Mouse (Mus musculus) layer of hippocampus, adult 8-10 months (tissue): Measurements from ENCODE around the gene Slc25a34. TPM values are rescaled to one million over a fixed set of nuclear protein-coding genes. Genes with fewer than 3 reads are reported as not detected.

Source experiments
- DNase-seq, 2 experiments: peaks; one replicate each; pipeline ENCODE4 v3.0.0; 2022; ENCODE audit warnings: low spot score in 2 of 2
- total RNA-seq, 4 experiments: library from RNA; stranded (reverse); gene quantifications; 2 replicates each; pipeline ENCODE4 v1.2.4; 2022

Slc25a34 gene
- total RNA-seq, 4 experiments from 2014 or later, result 2.9 to 4.5 (median 3.8) TPM

GRCm38 (mm10) chr4:141643118-141643855 lies 19.7 kb upstream of the Slc25a34 start:
- DNase-seq, result peak; percentile 55 to 61

GRCm38 (mm10) chr4:141641961-141642811 lies 18.6 kb upstream of the Slc25a34 start:
- DNase-seq, result no peak

- DNase-seq, result no peak
Observed at GRCm38 (mm10) chr4:141641353-141641771, 17.7 kb upstream of the Slc25a34 start.

DNA sequence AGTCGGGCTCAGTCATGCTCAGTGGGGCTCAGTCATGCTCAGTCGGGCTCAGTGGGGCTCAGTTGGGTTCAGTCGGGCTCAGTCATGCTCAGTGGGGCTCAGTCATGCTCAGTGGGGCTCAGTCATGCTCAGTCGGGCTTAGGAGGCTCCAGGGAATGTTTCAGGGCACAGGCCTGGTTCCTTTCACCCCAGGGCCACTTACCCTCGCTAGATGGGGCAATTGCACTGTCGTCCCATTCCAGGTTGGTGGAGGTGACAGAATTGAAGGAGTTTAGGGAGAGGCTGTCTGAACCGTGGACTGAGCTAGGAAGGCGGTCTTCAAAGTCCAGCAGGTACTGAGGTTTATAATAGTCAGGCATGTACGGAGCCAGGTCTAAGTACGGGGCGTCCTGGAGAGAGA lies 15.9 kb upstream of the Slc25a34 start:
- no peak for DNase-seq

- DNase-seq, result no peak
Observed at GRCm38 (mm10) chr4:141636693-141637092, 13.1 kb upstream of the Slc25a34 start.

DNA sequence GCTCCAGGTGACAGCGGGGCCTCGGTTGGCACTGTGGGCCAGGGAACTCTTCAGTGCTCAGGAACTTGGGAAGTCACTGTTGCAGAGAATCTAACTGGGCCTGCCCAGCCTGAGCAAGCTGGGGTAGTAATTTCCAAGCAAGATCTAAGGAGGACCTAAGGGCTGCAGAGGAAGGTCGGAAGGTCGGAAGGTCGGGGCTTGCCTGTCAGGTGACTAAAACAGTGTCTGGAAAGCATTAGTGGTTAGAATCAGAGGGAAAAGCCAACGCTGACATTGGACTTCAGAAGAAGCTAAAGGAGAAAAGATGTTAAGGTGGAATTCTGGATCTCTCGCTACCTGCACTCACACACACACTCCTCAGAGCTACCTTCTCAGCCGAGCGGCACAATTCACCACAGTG lies 12.4 kb upstream of the Slc25a34 start:
- no peak for DNase-seq

DNA sequence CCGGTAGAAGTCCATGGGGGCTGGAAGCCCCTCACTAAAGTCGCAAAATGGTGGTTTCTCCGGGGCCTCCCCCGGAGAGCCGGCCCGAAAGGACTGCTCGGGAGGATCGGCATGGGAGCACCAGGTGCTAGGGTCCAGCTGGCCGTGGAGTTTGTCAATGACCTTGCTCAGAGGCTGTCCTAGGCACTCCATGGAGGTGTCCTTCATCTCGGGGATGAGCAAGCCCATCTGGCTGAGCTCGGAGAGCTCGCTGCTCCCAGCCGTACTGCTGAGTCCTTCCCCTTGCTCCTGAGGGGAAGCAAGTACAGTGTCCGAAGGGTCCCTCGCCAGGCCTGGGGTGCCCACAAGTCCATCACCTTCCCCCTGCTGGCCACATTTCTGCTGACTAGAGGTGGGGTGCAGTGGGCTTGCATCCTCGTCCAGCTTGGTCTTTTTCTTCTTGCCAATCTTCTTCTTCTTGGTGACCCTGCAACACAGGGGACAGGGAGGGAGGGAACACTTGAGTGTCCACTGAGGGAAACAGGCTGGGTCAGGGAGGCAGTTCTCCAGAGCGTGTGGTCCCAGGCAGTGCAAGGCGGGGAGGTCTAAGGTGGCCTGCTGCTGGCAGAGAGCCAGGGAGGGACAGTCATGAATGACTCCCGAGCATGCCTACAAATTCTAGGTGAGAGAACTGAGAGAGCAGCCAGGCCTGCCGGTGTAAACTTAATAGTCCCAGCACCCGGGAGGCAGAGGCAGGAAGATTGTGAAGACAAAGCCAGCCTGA lies 8.7 kb upstream of the Slc25a34 start:
- DNase-seq, result no peak

DNA sequence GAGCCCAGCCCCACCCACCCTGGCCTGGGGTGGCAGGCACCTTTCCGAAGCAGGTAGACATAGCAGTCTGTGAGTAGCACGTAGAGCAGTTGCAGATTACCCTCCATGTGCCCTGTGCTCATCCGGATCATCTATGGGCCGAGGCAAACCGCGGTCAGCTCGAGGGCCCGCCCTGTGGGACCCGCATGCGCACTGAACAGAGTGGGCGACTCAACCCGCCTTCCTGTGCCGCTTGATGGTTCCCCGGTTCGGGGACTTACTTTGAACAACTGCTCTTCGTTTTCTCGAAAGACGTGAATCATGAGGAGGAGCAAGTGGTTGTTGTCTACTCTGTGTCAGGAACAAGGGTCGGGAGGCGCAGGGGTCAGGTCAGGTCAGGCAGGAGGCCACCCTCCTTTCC lies 7.6 kb upstream of the Slc25a34 start:
- no peak for DNase-seq

DNA sequence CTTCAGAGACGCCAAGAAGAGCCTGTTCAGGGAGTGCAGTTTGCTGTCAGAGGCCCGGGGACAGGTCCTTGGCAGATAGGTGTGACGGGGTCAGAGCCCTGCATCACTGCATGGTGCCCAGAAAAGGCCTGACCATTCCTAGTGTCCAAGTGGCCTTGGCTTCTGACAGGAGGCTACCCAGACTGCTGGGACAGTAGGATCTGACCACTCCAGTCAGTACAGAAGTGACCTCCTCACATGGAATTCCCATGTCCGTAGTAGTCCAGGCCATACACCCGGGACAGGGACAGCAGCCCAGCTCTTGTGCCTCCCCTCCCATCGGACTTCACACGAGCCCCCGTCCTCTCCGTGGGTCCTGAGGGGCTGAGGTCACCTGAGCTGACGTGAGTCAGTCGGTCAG lies 6.4 kb upstream of the Slc25a34 start:
- DNase-seq, result no peak

DNA sequence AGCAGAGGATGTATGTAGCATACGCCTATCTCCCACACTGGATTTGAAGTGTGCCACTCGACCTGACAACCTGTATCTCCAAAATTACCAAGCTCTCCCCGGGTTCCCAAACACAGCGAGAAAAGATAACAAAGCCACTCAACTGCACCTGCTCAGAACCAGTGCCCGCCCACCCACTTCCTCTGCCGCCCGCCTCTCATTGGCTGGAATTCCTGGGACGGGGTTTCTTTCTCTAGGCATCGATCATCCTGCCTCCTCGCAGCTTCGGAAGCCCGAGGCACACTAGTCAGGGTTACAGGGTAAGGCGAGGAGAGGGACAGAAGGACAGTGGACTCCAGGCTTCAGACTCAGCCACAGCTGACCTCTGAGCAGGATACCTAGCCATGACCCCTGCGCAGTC lies 5.0 kb upstream of the Slc25a34 start:
- DNase-seq, result no peak

DNA sequence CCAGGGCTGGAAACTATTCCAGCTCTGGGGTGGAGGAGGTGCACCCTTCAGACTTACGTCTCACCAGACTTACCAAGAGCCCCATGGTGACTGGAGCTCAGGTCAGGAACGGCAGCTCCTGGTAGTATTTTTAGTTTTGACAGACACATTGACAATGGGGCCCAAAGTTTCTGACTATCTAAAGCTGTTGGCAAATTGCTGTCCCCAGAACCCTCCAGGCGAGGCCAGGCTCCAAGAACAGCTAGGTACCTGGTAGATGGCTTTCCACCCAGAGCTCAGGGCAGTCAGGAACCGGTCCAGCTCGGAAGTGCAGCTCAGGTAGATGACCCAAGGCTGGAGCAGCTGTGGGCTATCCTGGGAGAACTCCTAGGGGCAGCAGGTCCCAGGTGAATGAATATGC lies 3.9 kb upstream of the Slc25a34 start:
- no peak for DNase-seq

DNA sequence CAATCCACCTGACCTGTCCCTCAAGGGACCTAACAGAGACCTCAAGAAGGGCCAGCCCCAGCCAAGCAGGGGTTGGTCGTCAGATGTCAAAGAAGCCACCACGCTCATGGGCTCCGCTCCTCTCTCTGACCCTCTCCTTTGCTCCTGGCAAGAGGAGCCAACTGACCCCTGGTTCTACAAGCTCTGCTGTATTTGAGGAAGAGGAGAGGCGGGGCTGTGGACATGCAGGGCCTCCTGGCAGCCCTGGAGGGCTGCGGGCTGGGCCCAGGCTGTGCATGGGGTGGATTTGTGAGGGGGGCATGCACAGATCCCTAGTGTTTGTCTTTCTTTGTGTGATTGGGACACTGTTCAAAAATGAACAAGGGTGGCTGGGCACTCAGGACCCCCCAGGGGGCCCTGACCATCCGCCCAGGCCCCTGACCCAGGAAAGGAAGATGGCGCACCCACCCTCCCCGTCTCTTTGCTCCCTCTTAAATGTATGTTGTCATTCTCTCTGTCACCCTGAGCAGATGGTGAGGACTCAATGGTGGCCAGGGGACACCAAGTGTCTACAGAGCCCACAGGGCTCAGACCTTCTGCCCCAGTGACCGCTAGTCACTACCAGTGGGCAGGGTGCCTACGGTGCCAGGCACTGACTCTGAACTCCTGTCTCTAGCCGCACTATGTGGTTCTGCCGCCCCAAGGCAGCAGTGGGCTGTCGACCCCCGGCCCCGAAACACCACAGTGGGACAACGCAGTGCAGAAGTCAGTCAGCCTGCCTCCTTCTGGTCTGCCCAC lies 2.3 kb upstream of the Slc25a34 start:
- no peak for DNase-seq

DNA sequence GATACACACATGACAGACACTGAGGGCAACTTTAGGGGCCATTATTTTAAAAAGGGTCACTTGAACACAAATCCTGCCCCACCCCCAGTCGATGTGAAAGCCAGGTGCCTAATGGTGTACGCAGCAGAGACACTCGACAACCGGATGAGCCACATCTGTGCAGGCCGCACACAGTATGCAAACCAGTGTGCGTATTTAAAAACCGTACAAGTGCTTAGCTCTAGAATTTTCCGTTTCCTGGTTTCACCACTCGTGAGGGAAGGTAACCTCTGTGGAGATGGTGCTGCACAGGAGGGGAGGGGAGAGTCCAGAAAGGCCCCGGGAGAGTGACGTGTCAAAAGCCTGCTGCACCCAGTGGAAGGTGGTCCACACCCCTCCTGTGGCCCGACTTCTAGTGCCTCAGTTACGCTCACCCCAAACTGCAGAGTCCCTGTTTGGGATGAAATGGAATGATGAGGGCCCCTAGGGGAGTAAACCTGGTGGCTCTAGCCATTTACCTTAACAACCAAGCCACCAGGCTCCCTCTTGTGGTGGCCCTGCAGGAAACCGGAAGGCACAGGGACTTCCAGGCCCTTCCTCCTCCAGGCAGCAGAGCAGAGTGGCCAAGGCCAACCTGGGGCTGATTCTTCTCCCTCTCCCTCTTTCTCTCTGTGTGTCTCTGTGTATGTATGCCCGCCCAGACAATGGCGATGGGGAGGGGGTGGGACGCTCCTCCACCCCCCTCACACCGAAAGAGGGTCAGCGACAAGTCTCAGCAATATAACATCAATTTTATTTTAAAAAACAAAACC lies 1.6 kb upstream of the Slc25a34 start:
- no peak for DNase-seq

GRCm38 (mm10) chr4:141624134-141624533 lies 513 bp upstream of the Slc25a34 start:
- no peak for DNase-seq

DNA sequence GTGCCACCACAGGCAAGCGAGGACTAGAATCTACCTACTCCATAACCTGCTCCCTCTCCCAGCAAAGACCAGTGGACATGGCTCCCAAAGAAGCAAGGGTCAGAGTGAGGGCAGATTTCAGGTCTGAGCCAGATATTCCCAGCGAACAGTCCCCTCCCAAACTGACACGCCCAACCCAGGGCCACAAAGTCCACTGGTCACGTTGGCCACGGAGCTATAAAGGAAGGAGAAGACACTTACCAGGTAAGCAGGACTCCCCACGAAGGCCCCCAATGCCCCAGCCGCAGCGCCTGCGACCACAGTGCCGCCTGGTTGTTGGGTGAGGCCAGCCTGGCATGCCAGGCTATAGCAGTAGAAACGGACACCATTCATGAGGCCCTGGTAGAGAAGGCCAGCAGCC lies 584 bp downstream of the Slc25a34 start:
- DNase-seq, result no peak

DNA sequence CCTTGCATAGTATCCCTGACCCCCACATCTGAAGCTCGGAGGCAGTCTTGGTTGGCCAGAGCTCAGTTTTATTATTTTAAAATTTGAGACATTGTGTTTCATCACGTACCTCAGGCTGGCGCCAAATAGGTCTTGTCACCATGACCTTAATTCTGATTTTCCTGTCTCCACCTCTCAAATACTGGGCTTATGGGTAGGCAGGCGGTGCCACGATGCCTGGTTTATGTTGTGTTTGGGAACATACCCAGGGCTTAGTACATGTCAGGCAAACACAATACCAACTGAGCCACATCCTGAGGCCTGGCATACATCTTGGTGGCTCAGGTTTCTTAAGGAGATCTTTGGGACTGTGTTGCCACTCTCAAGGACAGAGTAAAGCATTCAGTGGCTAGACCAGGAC lies 1.0 kb downstream of the Slc25a34 start:
- DNase-seq, result no peak

DNA sequence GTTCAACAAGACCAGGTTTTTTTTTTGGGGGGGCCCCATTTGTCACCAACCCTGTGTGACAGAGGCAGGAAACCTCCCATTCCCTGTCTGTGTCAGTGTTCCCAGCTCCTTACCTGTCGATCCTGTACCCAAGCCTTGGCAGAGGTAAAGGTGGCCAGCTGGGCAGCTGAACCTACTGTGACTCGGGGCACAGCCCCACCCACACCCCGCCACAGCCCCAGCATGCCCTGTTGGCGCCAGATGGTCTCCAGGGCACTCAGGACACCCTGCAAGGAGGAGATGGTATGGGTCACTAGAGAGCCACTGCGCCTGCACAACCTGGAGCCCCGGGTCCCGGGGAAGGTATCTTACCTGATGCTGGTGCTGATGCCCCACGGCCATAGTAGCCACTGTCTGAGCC lies 1.5 kb downstream of the Slc25a34 start:
- no peak for DNase-seq

- no peak for DNase-seq
Observed at GRCm38 (mm10) chr4:141621297-141621696, 2.3 kb downstream of the Slc25a34 start.

DNA sequence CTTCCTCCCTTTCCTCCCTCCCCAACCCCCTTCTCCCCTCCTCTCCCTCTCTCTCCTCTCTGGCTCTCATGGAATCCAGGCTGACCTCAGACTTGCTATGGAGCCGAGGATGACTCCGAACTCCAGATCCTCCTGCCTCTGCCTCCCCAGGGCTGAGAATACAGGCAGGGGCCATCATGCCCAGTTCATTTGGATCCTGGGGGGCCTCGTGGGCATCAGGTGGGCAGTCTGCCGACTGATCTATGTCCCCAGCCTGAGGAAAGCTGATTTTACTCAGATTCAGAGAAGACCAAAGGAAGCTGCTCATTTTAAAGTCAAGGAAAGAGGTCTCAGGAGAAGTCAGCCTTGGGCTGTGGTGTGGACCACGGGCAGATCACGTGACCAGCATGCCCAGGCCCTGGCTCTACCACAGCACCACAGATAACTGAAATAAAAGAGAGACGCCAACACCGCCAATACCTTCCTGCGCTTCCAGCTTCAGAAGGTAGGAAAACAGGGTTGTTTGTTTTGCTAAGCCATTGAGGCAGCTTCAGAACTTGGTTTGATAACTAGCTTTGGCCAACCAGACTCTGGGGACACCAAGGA lies 4.2 kb downstream of the Slc25a34 start:
- no peak for DNase-seq
